Mouse (Mus musculus) NIH3T3 (cell line): ENCODE results near the gene Ugt2b34.
"Not testable (repeated sequence)": the region's sequence is repeated elsewhere in the genome, so short reads cannot be mapped to it uniquely, and the experiment has no call there.

Experiments used
- DNase-seq: peaks from one replicate; pipeline ENCODE4 v3.0.0-alpha.2; 2012; ENCODE audit warnings: low read depth

Ugt2b34 gene

DNA sequence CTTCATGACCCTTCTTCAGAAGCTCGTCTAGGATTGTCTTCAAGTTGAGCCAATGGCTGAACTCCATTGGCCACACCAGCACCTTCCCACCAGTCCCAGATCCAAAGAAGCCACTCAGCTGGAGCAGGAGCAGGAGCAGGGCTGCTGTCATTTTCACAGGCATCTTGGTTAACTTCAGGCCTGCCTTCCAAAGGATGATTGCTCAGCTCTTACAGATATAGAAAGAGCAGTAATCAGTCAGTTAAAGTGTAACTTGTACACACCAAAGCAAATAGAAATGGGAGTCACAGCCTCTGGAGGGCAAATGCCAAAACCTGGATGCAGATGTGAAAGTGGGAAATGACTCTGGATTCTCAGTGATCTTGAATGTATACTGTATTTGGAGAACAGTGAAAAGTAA lies at the start of gene Ugt2b34:
Gene Ugt2b34, minus strand, starts transcription at position 180 of the 400 bp plus-strand sequence.
- no peak for DNase-seq

DNA sequence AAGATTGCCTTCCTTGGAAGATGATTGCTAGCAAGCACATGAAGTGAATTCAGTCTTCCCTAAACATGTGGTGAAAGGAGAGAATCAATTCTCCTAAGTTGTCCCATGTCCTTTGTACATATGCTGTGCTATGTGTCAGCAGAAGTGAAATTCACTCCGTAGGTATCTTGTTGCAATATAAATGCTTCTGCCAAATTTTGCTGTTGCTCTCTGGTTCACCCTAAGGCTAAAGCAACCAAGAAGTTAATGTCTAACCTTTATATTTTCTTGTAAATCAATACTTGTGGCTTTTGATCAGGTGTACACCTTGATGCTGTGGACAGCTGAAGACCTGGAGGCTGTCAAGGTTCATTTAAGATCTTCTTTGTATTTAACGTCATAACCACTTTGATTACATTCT lies 35.4 kb upstream of the Ugt2b34 start:
- DNase-seq, result no peak

- DNase-seq, result no peak
These were observed 19.7 kb upstream of the Ugt2b34 start, which contains the start of gene Ugt2b1 for GRCm38 (mm10) chr5:86926426-86926825. Ugt2b1 (minus strand) TSS chr5:86926530.

- DNase-seq, result no peak
These were observed 14.0 kb upstream of the Ugt2b34 start for GRCm38 (mm10) chr5:86920661-86921233.

DNA sequence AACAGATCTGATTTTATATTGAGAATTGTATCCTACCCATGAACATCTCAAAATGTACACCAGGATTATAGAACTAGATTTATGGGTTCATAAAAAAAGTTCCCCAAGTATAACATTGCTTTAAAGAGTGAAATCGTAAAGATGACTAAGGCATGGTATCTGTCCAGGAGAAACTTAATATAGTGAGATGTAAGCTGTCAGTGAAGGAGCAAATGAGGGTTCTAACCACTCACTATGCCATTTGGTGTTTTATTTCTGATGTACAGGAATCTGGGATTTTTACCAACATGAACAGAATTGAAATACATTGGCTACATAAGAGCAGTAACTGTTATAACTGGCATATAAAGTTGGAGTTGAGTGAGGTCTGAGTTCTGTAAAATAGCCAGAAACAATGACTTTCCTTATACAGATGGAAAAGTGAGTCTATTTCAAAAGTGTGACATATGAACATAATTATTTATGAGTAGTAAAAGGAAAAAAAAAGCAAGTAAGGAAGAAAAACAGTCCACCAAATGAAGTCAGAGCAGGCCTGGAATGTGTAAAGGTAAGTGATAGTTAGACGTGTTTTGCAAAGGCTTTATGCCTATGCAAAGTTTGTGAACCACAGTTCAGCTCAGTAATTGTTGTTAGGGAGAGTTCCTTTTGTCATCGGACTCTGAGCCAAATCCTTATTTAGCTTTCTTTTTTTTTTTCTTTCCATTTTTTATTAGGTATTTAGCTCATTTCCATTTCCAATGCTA lies 4.8 kb upstream of the Ugt2b34 start:
- no peak for DNase-seq

GRCm38 (mm10) chr5:86910770-86911169 lies 4.0 kb upstream of the Ugt2b34 start:
- no peak for DNase-seq

- DNase-seq, result no peak
These were observed 16.8 kb downstream of the Ugt2b34 start for GRCm38 (mm10) chr5:86889933-86890332.

DNA sequence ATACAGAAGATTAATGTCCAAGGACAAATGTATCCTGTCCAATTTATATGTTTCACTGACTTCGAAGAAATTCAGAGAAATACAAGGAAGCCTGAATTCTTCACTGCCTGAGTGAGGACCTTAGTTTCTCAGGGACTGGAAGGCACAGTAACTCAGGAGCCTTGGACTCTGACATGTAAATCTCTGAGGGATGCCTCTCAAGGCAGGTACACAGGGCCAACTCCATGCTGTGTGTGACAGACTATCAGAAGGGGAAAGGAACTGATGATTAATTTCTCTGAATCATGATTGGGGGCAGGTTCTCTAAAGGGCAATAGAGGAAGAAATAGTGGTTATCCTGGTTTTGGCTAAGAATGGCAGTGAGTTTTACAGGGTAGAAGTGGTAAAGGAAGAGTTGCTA lies 18.3 kb downstream of the Ugt2b34 start:
- DNase-seq, result no peak

- DNase-seq, result no peak
These were observed 19.7 kb downstream of the Ugt2b34 start for GRCm38 (mm10) chr5:86887081-86887480.

DNA sequence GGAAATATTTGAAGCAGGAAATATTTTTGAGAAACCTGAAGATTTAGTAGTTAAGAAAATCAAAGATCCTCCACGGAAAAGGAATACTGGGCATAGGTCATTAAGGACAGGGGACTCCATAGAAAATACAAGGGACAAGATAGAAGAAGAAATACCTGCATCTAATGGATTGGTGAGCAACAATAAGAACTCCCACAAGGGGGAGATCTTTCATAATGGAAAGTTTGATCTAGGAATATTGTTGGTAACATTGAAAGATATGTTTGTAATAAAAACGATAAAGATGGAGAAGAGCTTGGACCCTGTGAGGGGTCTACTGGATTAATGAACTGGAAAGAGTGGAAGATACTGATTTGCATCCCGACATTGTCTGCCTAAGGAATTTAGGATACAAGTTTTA lies 20.1 kb downstream of the Ugt2b34 start:
- DNase-seq, result peak; percentile 39

- DNase-seq, result peak; percentile 8
These were observed 34.9 kb downstream of the Ugt2b34 start for GRCm38 (mm10) chr5:86871877-86872276.

DNA sequence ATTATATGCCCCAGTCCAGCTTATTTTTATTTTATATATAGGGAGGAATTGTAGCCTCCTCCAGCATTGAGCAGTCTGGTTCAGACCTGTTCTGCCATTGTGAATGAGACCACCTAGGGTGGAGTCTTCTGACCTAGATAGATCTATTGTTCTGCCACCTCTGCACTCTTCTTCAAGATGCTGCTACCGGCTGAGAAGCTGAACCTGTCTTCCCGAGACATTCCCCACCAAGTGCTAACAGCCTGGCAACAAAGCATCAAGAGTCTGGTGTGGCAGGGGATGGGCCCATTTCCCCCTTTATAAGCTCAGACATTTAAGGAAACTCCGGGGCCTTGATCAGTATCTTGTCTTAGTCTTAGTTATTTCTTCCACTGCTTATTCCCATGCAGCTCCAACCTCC lies 48.4 kb downstream of the Ugt2b34 start:
- no peak for DNase-seq

GRCm38 (mm10) chr5:86857682-86858081 lies 49.1 kb downstream of the Ugt2b34 start:
- no peak for DNase-seq

DNA sequence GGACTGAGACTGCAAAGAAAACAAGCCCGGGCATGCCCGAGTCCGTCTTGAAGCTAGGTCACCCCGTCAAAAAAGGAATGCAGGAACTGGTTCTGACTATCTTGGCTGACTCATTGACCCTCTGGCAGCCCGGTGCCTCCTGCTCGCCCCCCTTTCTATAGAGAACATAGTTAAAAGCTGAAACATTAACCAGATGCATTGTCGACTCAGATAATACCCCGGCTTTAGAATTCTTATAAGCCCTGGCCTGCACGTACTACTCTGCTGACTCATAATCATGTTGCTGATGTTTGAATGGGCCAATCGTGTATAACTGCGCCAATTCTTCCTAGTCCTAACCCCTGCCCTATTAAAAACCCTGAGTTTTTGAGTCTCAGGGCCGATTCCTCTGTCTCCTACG lies 50.2 kb downstream of the Ugt2b34 start:
- not testable (repeated sequence) for DNase-seq

DNA sequence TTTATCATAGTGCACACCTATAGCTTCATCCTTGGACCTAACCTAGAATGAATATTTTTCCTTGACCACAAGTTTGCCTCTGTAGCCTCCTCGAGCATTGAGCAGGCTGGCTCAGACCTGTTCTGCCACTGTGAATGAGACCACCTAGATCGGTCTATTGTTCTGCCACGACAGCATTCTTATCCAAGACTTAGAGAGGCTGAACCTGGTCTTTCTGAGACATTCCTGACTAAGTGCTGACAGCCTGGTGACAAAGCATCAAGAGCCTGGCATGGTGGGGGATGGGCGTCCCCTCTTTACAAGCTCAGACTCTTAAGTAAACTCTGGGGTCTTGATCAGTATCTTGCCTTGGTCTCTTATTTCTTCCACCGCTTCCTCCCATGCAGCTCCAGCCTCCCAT lies 55.1 kb downstream of the Ugt2b34 start:
- no peak for DNase-seq

DNA sequence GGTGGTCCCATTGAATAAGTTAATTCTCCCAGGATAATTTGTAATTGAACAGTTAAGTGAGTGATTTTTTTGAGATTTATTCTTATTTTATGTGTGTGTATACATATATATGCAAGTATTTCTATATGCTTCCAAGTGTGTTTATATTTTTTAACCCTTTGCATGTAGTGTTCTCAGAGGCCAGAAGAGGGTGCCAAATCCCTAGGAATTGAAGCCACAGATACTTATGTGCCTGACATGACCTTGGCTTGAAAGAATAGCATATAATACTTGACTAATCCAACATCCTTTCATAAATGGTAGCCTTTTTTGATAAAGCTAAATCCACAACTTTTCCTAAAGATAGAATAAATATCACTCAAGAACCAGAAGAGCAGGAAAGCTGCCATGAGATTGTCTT lies 56.6 kb downstream of the Ugt2b34 start:
- DNase-seq, result peak; percentile 68

- not testable (repeated sequence) for DNase-seq
These were observed 65.5 kb downstream of the Ugt2b34 start for GRCm38 (mm10) chr5:86841261-86841660.

DNA sequence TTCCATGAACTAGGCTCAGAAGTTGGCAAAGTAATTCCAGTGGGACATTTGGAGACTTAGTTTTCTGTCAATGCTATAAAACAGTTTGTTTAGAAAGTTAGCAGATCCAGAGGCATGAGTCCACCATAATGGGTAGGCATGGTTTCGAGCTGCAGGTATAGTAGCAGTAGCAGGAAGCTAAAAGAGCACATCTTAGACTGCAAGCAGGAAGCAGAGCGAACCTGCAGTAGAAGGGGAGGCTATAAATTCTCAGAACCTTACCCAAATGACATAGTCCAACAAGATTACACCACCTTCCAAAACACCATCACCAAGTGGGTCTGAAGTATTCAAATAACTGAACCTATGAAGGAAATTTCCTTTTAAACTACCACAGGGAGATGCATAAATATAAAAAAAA lies 66.5 kb downstream of the Ugt2b34 start:
- DNase-seq, result no peak
